Mouse (Mus musculus): ENCODE results near the gene Kctd2. TPM values are rescaled to one million over a fixed set of nuclear protein-coding genes. Genes with fewer than 3 reads are reported as not detected.

Kctd2 gene
- polyA plus RNA-seq (2015; fragmentation: Nextera tagmentation; extraction: Ambion mirVana): 14.1 and 16.4 TPM in 2 replicates

DNA sequence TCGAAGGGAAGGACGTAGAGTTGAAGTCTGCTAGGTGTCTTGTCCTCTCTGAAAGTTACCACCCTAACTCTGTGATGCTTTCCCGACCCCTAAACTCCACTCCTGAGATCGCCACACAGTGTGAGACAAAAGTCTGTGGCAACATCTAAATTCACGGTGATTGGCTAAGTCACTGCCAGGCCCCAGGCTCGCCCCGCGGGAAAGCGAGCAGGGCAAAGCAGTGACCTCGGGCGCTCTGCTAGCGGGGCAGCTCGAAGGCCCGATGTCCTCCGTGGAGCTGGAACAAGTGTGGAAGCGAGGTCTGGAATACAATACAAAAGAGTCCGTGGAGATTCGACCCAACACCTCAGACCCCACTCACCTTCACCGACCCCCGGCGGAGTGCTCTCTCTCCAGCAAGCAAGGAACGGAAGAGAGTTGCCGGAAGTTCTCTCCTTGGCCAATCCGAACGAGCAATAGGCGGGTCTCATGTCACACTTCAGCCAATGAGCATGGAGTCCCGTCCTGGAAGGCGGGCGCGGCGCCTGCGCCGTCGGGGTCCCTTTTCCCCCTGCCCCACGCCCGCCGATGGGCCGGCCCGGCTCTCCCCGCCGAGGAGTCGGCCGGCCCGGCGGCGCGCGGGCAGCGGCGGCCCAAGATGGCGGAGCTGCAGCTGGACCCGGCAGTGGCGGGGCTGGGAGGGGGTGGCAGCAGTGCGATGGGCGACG, at the start of gene Kctd2, which contains the start of gene Atp5h:
Gene Kctd2 (plus strand): TSS at position 598 of the 707 bp plus-strand sequence.
Gene Atp5h (minus strand): TSS at position 432 of the 707 bp plus-strand sequence.
- ATAC-seq (replicated peaks; ENCODE audit: low FRiP score): peak; percentile 98
- H3K4me2 ChIP-seq: peak within 1 kb of the TSS; percentile 80
- peak within 1 kb of the TSS; percentile 90 for H3K27ac ChIP-seq
- H3K4me3 ChIP-seq (replicated peaks): peak within 1 kb of the TSS; percentile 91
- under 1% methylated on average over 52 of the region's 56 CpGs for WGBS
- H3K9ac ChIP-seq: peak within 1 kb of the TSS; percentile 94
- H3K4me1 ChIP-seq: peaks cover 37% of the 10 kb centered on the region
- H3K27me3 ChIP-seq: no peaks in the 10 kb centered on the region
- H3K9me3 ChIP-seq (replicated peaks): no peaks in the 10 kb centered on the region
- H3K36me3 ChIP-seq: peaks cover 53% of the 10 kb centered on the region

DNA sequence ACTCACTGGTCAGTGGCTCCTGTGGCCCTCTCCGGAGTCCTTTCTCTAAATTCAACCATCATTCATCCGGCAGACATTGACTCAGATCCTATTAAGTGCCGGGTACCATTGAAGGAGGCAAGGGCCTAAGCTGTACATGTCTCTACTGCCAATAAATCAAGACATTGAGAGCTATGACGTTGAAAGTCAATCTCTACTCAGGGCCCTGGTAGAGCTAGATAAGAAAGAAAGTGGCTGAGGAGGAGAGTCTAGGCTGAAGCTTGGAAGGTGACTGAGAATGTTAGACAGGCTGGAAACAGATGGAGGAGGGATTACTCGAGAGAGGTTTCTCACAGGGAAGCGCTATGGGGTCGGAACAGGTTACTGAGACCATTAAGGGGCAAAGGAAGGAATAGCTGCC, 49.6 kb upstream of the Kctd2 start:
- 47% methylated on average over 7 of the region's 7 CpGs for WGBS
- Histone ChIP-seq H3K4me3 (replicated peaks) (no peak overlapping the region), H3K27me3 (peaks cover 96% of the 10 kb centered on the region), H3K4me2 (no peak overlapping the region), H3K36me3 (no peaks in the 10 kb centered on the region), H3K9ac (no peak overlapping the region), H3K9me3 (replicated peaks) (no peaks in the 10 kb centered on the region), H3K27ac (no peak overlapping the region), H3K4me1 (peaks cover 32% of the 10 kb centered on the region)
- no peak for ATAC-seq (replicated peaks; ENCODE audit: low FRiP score)

DNA sequence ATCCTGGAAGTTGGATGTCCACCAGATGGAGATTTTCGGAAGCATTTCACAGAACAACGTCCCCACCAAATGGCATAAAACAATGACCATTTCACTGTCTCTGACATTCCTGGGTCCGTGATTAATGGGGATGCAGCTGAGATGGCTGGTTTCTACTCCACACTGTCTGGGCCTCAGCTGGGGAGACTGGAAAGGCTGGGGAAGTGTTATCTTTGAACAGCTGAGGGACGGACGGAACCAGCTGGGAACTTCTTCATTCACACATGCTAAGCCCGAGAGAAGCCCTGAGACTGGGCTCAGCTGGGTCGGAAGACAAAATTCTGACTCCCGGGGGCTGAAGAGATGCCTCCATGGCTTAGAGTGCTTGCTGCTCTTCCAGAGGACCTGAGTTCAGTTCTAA, 48.6 kb upstream of the Kctd2 start:
- H3K4me1 ChIP-seq: peaks cover 24% of the 10 kb centered on the region
- no peak overlapping the region for H3K4me3 ChIP-seq (replicated peaks)
- H3K9ac ChIP-seq: no peak overlapping the region
- H3K36me3 ChIP-seq: no peaks in the 10 kb centered on the region
- H3K9me3 ChIP-seq (replicated peaks): no peaks in the 10 kb centered on the region
- peaks cover 97% of the 10 kb centered on the region for H3K27me3 ChIP-seq
- no peak for ATAC-seq (replicated peaks; ENCODE audit: low FRiP score)
- no peak overlapping the region for H3K27ac ChIP-seq
- no peak overlapping the region for H3K4me2 ChIP-seq
- WGBS: 57% methylated on average over 8 of the region's 8 CpGs

DNA sequence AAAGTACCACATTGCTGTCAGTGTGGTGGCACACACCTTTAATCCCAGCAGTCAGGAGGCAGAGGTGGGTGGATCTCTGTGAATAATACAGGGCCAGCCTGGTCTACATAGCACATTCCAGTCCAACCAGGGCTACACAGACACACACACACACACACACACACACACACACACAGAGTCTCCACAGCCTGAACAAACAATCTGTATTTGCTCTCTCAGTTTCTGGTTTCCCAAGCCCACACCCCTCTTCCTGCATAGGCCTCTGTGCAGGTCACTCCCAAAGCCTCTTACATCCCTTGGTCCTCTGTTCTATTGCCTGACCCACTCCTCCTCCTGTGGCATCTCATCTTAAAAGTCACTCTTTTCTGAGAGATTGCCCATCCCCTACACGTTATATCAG, 47.9 kb upstream of the Kctd2 start:
- Histone ChIP-seq H3K27ac (no peak overlapping the region), H3K4me2 (no peak overlapping the region), H3K9ac (no peak overlapping the region), H3K4me3 (replicated peaks) (no peak overlapping the region), H3K9me3 (replicated peaks) (no peaks in the 10 kb centered on the region), H3K4me1 (peaks cover 18% of the 10 kb centered on the region), H3K27me3 (peaks cover 90% of the 10 kb centered on the region), H3K36me3 (no peaks in the 10 kb centered on the region)
- ATAC-seq (replicated peaks; ENCODE audit: low FRiP score): no peak
- WGBS: 63% methylated on average over 1 of the region's 1 CpGs

DNA sequence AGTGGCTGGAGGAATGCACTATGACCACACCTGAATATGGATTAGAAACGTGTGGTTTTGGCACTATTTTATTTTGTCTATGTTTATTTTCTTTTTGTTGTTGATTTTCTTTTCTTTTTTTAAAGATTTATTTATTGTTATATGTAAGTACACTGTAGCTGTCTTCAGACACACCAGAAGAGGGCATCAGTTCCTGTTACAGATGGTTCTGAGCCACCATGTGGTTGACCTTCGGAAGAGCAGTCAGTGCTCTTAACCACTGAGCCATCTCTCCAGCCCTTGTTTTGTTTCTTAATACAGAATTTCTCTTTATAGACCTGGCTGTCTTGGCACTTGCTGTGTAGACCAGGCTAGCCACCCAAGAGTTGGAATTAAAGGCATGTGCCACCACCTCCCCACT, 47.2 kb upstream of the Kctd2 start:
- no peak overlapping the region for H3K4me3 ChIP-seq (replicated peaks)
- H3K27me3 ChIP-seq: peaks cover 83% of the 10 kb centered on the region
- no peak overlapping the region for H3K4me2 ChIP-seq
- no peak overlapping the region for H3K27ac ChIP-seq
- WGBS: 57% methylated on average over 2 of the region's 2 CpGs
- peaks cover 10% of the 10 kb centered on the region for H3K4me1 ChIP-seq
- H3K36me3 ChIP-seq: no peaks in the 10 kb centered on the region
- no peak overlapping the region for H3K9ac ChIP-seq
- no peak for ATAC-seq (replicated peaks; ENCODE audit: low FRiP score)
- H3K9me3 ChIP-seq (replicated peaks): no peaks in the 10 kb centered on the region

DNA sequence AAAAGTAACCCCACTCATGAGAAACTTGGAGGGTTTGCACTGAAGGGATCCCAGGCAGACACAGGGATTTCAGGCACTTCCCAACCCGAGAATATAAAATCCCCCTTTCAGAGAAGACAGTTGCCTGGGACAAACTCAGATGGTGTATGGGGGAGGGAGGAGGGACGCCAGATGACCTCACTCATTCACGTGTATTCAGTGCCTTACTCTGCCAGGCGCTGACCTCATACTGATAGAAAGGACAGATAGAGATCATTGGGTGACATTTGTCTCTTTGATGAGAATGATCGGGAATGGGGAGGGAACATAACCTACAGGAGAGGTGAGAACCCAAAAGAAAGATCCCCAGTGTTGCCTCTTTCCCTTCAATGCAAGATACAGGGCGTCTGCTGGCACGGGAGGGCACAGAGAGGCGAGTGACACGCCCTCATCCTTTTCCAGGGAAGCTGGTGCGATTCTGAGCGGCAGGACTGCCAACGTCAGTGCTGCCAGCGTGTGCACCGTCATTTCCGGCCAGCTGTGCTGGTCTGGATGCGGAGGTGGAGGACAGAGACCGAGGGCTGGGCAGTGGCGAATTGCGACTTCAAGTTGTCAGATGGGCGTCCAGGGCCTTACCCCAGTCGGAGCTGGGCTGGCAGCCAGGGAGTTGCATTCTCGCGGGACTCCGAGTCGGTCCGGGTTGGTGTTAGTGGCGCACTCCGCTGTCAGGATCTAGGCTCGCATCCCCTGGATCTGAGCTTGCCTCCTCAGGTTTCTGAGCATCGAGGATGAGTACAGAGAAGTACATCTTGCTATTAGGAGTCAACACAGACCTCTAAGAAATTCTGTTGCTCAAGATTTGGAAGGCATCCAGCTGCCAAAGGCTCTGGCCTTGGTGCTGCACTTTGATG, 45.9 kb upstream of the Kctd2 start:
- ATAC-seq (replicated peaks; ENCODE audit: low FRiP score): no peak
- WGBS: 1% methylated on average over 30 of the region's 30 CpGs
- peak overlapping the region; percentile 41 for H3K9ac ChIP-seq

DNA sequence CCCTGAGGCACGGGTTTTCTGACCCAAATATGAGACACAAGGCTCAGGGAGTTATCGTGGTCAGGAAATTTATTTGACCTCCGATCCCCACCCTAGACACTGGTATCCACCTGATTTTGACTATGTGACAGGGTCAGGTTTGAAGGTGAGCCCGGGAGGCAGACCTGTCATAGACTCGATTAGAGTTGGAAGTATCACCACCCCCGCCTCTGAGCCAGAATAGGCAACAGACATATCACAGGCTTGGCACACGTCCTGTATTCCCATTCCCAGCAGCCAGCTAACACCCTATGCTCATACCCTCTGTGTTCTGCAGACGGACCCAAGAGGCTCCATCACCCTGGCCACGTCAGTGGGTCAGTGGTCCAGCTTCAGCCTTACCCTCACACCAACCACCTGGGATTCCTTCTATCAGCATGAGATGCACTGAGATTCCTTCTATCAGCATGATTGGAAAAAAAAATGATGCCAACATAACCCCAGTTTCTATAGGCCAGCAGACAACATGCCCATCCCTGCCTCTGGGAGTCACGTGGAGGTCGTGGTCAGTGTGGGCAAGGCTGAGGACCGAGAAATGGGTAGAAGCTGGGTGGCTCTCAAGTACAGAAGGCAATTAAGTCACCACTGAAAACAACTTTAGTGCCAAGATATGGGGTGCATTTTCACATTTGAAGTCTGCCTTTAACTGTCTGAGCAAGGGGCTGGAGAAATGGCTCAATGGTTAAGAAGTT, 45.1 kb upstream of the Kctd2 start:
- H3K4me3 ChIP-seq (replicated peaks): peak overlapping the region; percentile 45
- H3K4me2 ChIP-seq: peak overlapping the region; percentile 79
- peaks cover 64% of the 10 kb centered on the region for H3K27me3 ChIP-seq
- no peaks in the 10 kb centered on the region for H3K36me3 ChIP-seq
- H3K4me1 ChIP-seq: peaks cover 10% of the 10 kb centered on the region
- no peaks in the 10 kb centered on the region for H3K9me3 ChIP-seq (replicated peaks)
- WGBS: 66% methylated on average over 12 of the region's 12 CpGs
- H3K27ac ChIP-seq: no peak overlapping the region
- no peak overlapping the region for H3K9ac ChIP-seq
- no peak for ATAC-seq (replicated peaks; ENCODE audit: low FRiP score)

More for the DNA sequence above, 45.9 kb upstream of the Kctd2 start:
- Histone ChIP-seq H3K4me1 (peaks cover 10% of the 10 kb centered on the region), H3K4me3 (replicated peaks) (peak overlapping the region; percentile 45), H3K27ac (no peak overlapping the region), H3K9me3 (replicated peaks) (no peaks in the 10 kb centered on the region), H3K27me3 (peaks cover 72% of the 10 kb centered on the region), H3K36me3 (no peaks in the 10 kb centered on the region), H3K4me2 (peak overlapping the region; percentile 79)

DNA sequence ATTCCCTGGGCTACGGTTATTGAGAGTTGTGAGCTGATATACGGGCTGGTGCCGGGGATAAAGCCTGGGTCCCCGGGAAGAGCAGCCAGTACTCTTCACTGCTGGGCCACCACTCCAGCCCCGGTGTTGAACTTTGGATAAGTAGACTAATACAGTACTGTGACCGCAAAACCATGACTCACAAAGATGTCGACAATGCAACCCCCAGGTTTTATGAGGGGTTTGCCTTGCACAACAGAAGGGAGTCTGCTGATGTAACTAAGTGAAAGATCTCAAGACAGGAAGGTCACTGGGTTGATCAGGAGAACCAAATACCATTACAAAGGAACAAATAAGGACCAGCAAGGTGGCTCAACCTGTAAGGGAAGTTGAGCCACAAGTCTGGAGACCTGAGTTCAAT, 43.2 kb upstream of the Kctd2 start:
- no peak for ATAC-seq (replicated peaks; ENCODE audit: low FRiP score)
- 54% methylated on average over 7 of the region's 7 CpGs for WGBS
- H3K9ac ChIP-seq: no peak overlapping the region

DNA sequence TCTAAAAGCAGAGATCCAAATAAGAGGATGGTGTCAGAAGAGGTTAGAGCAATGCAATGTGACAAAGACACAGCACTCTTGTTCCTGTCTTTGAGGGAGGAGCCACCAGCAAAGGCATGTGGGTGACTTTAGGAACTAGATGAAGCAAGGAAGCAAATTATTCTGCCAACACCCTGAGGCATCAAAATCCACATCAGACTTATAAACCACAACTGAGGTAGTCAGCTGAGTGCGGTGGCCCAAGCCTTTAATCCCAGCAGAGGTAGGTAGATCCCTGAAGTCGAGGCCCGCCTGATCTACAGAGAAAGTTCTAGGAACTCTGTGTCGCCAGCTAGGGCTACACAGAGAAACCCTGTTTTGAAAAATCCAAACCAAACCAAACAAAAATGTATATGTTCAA, 42.7 kb upstream of the Kctd2 start:
- Histone ChIP-seq H3K27me3 (peaks cover 40% of the 10 kb centered on the region), H3K4me1 (peaks cover 19% of the 10 kb centered on the region), H3K4me3 (replicated peaks) (no peak overlapping the region), H3K4me2 (no peak overlapping the region), H3K27ac (no peak overlapping the region), H3K36me3 (no peaks in the 10 kb centered on the region), H3K9me3 (replicated peaks) (no peaks in the 10 kb centered on the region), H3K9ac (no peak overlapping the region)
- WGBS: 88% methylated on average over 4 of the region's 4 CpGs
- no peak for ATAC-seq (replicated peaks; ENCODE audit: low FRiP score)

More for the DNA sequence above, 43.2 kb upstream of the Kctd2 start:
- no peaks in the 10 kb centered on the region for H3K9me3 ChIP-seq (replicated peaks)
- peaks cover 46% of the 10 kb centered on the region for H3K27me3 ChIP-seq
- H3K4me1 ChIP-seq: peaks cover 17% of the 10 kb centered on the region
- no peak overlapping the region for H3K27ac ChIP-seq
- H3K36me3 ChIP-seq: no peaks in the 10 kb centered on the region
- H3K4me2 ChIP-seq: no peak overlapping the region
- no peak overlapping the region for H3K4me3 ChIP-seq (replicated peaks)

DNA sequence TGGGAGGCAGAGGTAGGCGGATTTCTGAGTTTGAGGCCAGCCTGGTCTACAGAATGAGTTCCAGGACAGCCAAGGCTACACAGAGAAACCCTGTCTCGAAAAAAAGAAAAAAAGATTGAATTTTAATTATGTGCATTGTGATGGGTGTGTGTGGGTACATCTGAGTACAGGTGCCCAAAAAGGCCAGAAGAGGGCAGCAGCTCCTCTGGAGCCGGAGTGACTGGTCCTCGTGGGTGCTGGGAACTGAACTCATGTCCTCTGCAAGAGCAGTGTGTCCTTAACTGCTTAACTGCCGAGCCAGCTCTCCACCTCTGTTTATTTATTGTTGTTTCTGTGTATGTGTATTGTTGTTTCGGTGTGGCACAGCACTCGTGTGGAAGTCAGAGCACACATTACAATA, 42.1 kb upstream of the Kctd2 start:
- H3K9me3 ChIP-seq (replicated peaks): no peaks in the 10 kb centered on the region
- H3K4me1 ChIP-seq: peaks cover 25% of the 10 kb centered on the region
- H3K36me3 ChIP-seq: no peaks in the 10 kb centered on the region
- no peak overlapping the region for H3K4me2 ChIP-seq
- ATAC-seq (replicated peaks; ENCODE audit: low FRiP score): no peak
- H3K27me3 ChIP-seq: peaks cover 34% of the 10 kb centered on the region
- 86% methylated on average over 7 of the region's 7 CpGs for WGBS
- H3K9ac ChIP-seq: no peak overlapping the region
- no peak overlapping the region for H3K4me3 ChIP-seq (replicated peaks)
- H3K27ac ChIP-seq: no peak overlapping the region

DNA sequence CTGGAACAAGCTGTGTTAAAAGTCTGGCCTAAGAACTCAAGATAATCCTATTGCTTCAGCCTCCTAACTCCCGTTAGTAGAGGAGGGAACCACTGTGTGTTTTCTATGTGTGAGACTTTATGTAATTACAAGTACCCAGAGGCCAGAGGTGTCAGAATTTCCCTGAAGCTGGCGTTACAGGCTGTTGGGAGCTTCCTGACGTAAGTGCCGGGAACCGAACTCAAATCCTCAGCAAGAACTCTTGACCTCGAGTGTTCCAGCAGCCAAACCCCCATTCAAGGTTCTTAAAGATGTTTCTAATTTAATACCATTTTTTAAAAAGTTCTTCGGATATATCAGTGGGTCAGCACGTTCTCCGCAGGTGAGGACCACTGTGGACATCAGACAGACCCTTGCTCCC, 38.7 kb upstream of the Kctd2 start:
- Histone ChIP-seq H3K9ac (no peak overlapping the region), H3K9me3 (replicated peaks) (no peaks in the 10 kb centered on the region), H3K27ac (peak overlapping the region; percentile 59), H3K36me3 (no peaks in the 10 kb centered on the region), H3K27me3 (0 out of 2 replicates have a peak, but pooled peaks cover under 1% of the 10 kb centered on the region), H3K4me3 (replicated peaks) (peak overlapping the region; percentile 78), H3K4me1 (peaks cover 46% of the 10 kb centered on the region), H3K4me2 (peak overlapping the region; percentile 88)
- no peak for ATAC-seq (replicated peaks; ENCODE audit: low FRiP score)
- 11% methylated on average over 9 of the region's 9 CpGs for WGBS
